Mouse (Mus musculus) right cerebral cortex, postnatal 36 days (tissue): ENCODE results near the gene Vmn1r18.
A peak's percentile ranks its signal among the peaks of the same experiment; 100 is the strongest.
"Not testable (repeated sequence)": the region's sequence is repeated elsewhere in the genome, so short reads cannot be mapped to it uniquely, and the experiment has no call there.

Experiments
- DNase-seq, 2 experiments: peaks; one replicate each; pipeline ENCODE4 v3.0.0; 2022; ENCODE audit warnings: low spot score in 2 of 2, mixed read lengths in 1 of 2

Gene Vmn1r18

DNA sequence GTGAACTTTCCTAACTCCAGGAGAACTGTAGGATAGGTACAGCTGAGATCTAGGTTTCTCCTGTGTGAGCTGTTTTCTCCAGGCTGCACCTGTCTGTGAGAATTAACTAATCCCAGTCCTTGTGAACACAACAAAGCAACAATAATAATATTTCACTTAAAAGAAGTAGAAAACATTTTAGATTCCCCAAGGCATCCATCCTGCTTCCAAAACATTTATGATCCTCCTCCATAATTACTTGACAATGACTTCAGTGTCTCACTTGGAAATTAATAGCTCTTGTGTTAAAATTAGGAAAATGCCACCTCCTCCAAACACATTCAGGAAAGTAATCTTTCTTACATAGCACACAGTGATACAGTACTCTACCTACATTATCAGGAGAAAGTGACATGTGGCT lies at the start of gene Vmn1r18:
TSS of gene Vmn1r18 (minus strand) at position 101 of the 400 bp plus-strand sequence.
- DNase-seq, result no peak

DNA sequence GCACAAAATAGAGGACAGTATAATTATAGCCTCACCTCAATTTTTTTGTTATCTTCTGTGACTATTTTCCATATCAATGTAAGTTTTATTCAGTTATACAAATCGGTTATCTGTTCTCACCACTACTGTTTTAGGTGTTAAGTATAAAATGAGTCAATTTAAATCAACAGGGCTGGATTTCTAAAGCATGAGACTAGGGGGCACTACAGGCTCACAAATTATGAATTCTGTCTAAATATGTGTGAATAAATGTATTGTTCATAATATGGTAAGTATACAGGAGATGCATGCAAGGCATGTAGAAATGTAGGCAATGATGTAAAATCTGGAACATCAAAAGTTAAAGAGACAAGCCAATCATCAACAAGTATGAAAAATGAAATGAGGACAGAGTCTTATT lies 35.6 kb upstream of the Vmn1r18 start:
- no peak for DNase-seq

DNA sequence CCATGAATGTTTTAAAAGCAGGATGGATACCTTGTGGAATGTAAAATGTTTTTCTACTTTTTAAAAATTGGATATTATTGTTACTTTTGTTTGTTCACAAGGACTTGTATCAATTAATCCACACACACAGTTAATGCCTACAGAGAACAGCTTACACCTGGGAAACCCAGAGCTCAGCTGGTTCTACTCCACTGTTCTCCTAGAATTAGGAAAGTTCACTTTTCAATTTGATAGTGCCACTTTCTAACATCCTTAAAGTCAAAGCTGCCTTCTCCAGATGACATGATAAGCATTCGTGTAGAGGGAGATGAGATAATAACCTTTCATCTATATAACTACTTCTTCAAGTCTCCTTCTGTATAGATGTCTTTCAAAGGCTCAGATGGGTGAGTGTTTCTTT lies 33.0 kb upstream of the Vmn1r18 start, which contains the start of gene Vmn1r20:
TSS of gene Vmn1r20 (plus strand) at position 301 of the 400 bp plus-strand sequence.
- DNase-seq, result no peak

DNA sequence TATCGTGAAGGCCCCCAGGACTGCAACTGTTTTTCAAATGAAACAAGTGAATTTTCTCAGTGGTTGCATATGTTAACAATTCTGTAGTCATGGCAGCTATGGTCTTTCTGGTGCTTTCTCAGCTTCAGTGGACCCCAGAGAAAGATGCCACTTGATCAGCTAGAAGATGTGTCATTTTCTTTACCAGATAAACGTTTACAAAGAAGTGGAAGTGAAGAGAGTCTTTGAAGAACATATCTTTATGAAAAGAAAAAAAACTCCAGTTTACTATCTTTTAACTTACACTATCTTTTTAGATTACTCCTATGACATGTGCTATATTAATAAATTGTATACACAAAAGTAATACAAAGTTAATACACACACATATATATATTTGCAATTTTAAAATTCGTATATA lies 7.9 kb upstream of the Vmn1r18 start, which contains the start of gene Vmn1r19:
TSS of gene Vmn1r19 (plus strand) at position 301 of the 400 bp plus-strand sequence.
- DNase-seq, result not testable (repeated sequence)

DNA sequence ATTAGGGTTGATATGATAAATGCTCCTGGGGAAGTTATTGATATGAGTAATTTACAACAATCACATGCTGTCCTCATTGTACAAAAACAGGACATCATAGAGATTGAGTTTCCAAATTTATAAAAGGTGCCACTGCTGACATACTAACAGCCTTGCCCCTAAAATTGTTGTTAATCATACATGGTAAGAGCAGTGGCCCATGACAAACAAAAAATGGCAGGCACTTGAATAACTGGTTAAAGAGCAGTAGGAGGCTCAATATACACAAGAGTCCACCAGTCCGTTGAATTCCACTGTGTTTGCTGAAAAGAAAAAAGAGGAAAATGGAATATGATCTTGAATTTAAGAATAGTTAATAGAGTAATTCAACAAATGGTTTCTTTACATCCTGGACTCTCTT lies 28.1 kb downstream of the Vmn1r18 start:
- DNase-seq, result no peak

DNA sequence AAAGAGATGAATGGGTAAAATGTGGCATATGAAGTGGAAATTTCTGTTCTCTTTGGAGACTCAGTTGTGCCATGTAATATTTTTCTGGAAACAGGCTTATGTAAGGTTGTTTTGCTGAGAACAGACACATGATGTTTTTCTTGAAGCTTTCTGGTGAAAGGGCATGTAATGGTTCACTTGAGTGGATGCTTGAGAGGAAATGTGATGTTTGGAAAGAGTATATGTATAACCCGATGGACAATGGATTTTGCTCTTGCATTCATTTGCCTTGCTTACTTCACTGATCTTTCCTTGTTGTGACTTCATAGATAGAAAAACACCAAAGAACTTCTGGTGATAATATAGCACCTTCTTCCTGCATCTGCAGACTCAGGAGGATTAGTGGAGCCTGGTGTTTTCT lies 29.7 kb downstream of the Vmn1r18 start:
- DNase-seq, result not testable (repeated sequence)

DNA sequence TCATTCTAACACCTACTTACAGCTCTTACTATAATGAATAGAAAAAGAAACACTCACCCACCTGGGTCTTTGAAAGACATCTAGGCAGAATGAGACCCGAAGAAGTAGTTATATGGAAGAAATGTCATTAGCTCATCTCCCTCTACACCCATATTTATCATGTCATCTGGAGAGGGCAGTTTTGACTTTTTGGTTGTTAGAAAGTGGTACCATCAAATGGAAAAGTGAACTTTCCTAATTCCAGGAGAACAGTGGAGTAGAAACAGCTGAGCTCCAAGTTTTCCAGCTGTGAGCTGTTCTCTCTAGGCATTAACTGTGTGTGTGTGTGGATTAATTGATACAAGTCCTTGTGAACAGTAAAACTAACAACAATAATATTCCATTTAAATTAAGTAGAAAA lies 32.0 kb downstream of the Vmn1r18 start, which contains the start of gene Vmn1r17:
TSS of gene Vmn1r17 (minus strand) at position 101 of the 400 bp plus-strand sequence.
- DNase-seq, result no peak

DNA sequence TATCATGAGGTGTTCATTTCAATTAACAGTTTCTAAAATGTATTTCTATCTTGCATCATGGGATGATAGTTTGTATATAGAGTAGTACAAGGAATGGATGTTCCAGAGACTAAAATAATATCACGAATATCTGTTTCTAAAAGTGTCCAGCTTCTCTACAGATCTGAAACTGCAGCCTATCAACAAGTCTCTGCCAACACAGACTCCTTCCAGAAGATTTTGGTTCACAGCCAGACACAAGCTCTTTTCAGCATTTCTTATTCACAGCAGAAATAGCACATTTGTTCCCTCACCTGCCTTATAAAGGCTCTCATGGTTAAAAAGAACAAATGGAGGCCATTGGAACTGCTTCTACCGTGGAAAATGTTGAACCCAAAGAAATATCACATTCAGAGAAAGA lies 38.7 kb downstream of the Vmn1r18 start:
- DNase-seq, result peak in 1 of 2 experiments; percentile 1

DNA sequence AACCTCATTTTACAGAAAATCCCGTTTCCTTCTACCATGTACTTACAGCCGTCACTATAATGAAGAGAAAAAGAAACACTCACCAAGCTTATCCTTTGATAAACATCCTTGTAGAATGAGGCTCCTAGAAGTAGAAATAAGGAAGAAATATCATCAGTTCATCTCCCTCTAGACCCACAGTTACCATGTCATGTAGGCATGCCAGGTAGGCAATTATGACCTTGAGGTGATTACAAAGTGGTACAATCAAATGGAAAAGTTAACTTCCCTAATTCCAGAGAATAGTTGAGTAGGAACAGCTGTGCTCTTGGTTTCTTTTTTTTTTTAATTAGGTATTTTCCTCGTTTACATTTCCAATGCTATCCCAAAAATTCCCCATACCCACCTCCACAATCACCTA lies 66.2 kb downstream of the Vmn1r18 start, which contains the start of gene Vmn1r16:
TSS of gene Vmn1r16 (minus strand) at position 101 of the 400 bp plus-strand sequence.
- no peak for DNase-seq
